Mouse (Mus musculus): Measurements from ENCODE around the gene Pid1.

- TF ChIP-seq CTCF (IDR thresholded peaks at IDR 0.05; ENCODE audit: low read depth) (no peak), EP300 (optimal IDR thresholded peaks at IDR 0.05) (no peak)
Measured at GRCm38 (mm10) chr1:84056306-84056705, 307.7 kb downstream of the Pid1 start.

Data from stomach, postnatal 0 days (tissue).